Mouse (Mus musculus) midbrain, embryonic 11.5 days (tissue): Measurements from ENCODE around the gene Igfbp6. TPM values are rescaled to one million over a fixed set of nuclear protein-coding genes. Genes with fewer than 3 reads are reported as not detected.

Experiments
- ATAC-seq: fragments of 200-750 bp; cut with Nextera tagmentation; 2 replicates; pipeline ENCODE4 v1.8.0; 2017; ENCODE audit warnings: moderate TSS enrichment, moderate library complexity; ENCODE audit not compliant: low FRiP score
- DNase-seq: peaks from one replicate; pipeline ENCODE4 v3.0.0; 2015; ENCODE audit warnings: low spot score; ENCODE audit errors: missing footprints
- H3K27ac ChIP-seq: fragments of 300-500 bp; sonication (generic); 2 replicates; pipeline ENCODE4 v1.5.1; 2014; ENCODE audit warnings: low read depth, low read length
- H3K27me3 ChIP-seq: fragments of 300-500 bp; sonication (generic); 2 replicates; pipeline ENCODE4 v1.6.1; 2014; ENCODE audit warnings: mild to moderate bottlenecking, low read length, moderate library complexity, mixed read lengths; ENCODE audit not compliant: control insufficient read depth, insufficient read depth
- H3K36me3 ChIP-seq: fragments of 300-500 bp; sonication (generic); 2 replicates; pipeline ENCODE4 v1.6.1; 2014; ENCODE audit warnings: mild to moderate bottlenecking, low read length, moderate library complexity, mixed read lengths; ENCODE audit not compliant: control insufficient read depth, insufficient read depth
- H3K4me1 ChIP-seq: fragments of 300-500 bp; sonication (generic); 2 replicates; pipeline ENCODE4 v1.6.1; 2014; ENCODE audit warnings: low read length; ENCODE audit not compliant: control insufficient read depth, insufficient read depth
- H3K4me2 ChIP-seq: fragments of 300-500 bp; sonication (generic); 2 replicates; pipeline ENCODE4 v1.6.1; 2014; ENCODE audit warnings: mild to moderate bottlenecking, moderate library complexity
- H3K4me3 ChIP-seq: fragments of 300-500 bp; sonication (generic); 2 replicates; pipeline ENCODE4 v1.5.1; 2014; ENCODE audit warnings: low read depth, low read length
- H3K9ac ChIP-seq: fragments of 300-500 bp; sonication (generic); 2 replicates; pipeline ENCODE4 v1.6.1; 2014; ENCODE audit warnings: low read length
- H3K9me3 ChIP-seq: fragments of 300-500 bp; sonication (generic); 2 replicates; pipeline ENCODE4 v1.6.1; 2016; ENCODE audit warnings: low read length; ENCODE audit not compliant: control insufficient read depth
- WGBS: fragments of 180-500 bp; shearing (Covaris S2); extraction: QIAGEN DNeasy Blood & Tissue Kit; methylation state at CpG from one replicate; pipeline ENCODE4 v1.1.7; 2014; 5-methylcytosine and 5-hydroxymethylcytosine counted together
- polyA plus RNA-seq: library from polyadenylated mRNA; unstranded; fragments of >200 nt; fragmentation: Nextera tagmentation; extraction: Ambion mirVana; gene quantifications from 2 replicates; pipeline ENCODE4 v1.2.1, GENCODE M21; 2014

Gene Igfbp6
- 0.34 and 0.40 TPM in 2 replicates for polyA plus RNA-seq

DNA sequence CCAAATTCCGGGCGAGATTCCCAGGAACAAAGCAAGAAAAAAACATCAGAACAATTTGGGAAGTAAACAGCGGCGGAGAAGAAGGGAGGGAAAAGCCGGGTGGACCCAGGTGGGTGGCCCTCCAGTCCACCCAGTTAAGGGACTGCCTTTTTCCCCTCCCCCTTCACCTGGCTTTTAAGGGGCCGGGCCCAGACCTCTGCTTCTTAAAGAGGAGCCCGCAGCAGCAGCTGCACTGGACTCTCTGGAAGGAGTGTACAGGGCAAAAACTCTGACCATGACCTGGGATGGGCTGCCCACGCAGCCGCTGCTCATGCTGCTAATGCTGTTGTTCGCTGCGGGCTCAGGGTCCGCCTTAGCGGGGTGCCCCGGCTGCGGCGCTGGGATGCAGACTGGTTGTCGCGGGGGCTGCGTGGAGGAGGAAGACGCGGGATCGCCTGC lies at the start of gene Igfbp6:
Gene Igfbp6 (plus strand): TSS at position 89 of the 438 bp plus-strand sequence.
- DNase-seq, result peak; percentile 89
- peak within 1 kb of the TSS; percentile 32 for H3K4me2 ChIP-seq
- no peaks in the 10 kb centered on the region for H3K36me3 ChIP-seq
- H3K9ac ChIP-seq, result no peak within 1 kb of the TSS
- H3K4me3 ChIP-seq, result peak within 1 kb of the TSS; percentile 15
- 2% methylated on average over 22 of the region's 22 CpGs for WGBS
- H3K4me1 ChIP-seq, result no peaks in the 10 kb centered on the region
- H3K27me3 ChIP-seq, result peaks cover 29% of the 10 kb centered on the region
- no peak for ATAC-seq
- H3K27ac ChIP-seq, result no peak within 1 kb of the TSS
- no peaks in the 10 kb centered on the region for H3K9me3 ChIP-seq

DNA sequence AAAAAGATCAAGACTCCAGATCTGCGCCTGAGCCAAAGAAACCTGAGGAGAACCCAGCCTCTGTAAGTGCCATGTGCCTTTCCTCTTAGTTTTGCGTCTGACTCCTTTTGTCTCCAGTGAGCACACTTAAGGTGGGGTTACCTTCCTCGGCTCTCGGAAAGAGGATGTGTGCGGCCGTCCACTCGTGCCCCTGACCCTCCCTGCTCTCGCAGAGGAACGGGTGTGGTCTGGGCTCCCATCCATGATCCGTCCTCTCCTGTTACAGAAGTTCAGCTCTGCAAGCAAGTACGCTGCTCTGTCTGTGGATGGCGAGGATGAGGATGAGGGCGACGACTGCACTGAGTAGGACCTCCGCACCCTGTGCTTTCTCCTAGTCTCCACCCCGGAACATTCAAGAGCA lies 49.2 kb upstream of the Igfbp6 start:
- Histone ChIP-seq H3K9ac (no peak overlapping the region), H3K27me3 (no peaks in the 10 kb centered on the region), H3K36me3 (peaks cover 29% of the 10 kb centered on the region), H3K9me3 (no peaks in the 10 kb centered on the region), H3K27ac (no peak overlapping the region), H3K4me1 (peaks cover 2% of the 10 kb centered on the region; the same call in 1 of the 2 replicates), H3K4me3 (no peak overlapping the region), H3K4me2 (no peak overlapping the region)
- 90% methylated on average over 16 of the region's 16 CpGs for WGBS
- ATAC-seq (no peak), DNase-seq (no peak)

DNA sequence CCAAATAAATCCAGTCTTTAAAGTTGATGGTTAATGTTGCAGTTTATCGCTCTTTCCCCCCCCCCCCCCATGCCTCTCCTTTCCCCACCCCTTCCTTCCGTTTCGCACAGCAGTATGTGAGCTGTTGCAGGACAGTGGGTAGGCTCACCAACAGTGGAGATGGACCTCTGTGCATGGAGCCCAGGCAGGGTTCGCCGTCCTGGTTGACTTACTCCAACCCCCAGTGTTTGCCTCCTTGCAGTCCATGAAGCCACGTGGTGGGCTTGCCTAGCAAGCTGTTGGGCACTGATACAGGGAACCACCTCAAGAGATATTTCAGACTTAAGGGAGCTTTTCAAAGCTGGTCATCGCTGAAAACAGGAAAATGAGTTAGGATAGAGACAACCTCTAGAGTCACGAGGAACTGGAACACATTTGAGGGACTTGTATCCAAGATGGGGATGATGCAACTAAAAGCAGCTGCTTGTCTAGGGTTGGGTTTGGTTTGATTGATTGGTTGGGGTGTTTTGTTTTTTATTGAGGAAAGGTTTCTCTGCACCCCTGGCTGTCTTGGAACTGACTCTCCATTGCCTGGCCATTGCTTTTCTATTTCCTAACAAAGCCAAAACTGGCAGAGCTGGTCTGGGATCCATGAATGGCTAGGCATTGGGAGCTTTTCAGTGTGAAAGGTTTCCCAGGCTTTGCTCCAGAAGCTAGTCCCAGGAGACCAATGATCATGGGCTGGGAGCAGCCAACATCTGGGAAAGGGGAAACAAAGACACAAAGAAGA lies 46.8 kb upstream of the Igfbp6 start:
- H3K9me3 ChIP-seq, result no peaks in the 10 kb centered on the region
- whole genome bisulfite sequencing, result 85% methylated on average over 8 of the region's 8 CpGs
- peaks cover 14% of the 10 kb centered on the region for H3K4me1 ChIP-seq
- H3K4me2 ChIP-seq, result no peak overlapping the region
- peaks cover 19% of the 10 kb centered on the region for H3K27me3 ChIP-seq
- no peak overlapping the region for H3K9ac ChIP-seq
- no peak overlapping the region for H3K27ac ChIP-seq
- peaks cover 20% of the 10 kb centered on the region for H3K36me3 ChIP-seq
- peak; percentile 85 for DNase-seq
- ATAC-seq, result no peak
- no peak overlapping the region for H3K4me3 ChIP-seq

DNA sequence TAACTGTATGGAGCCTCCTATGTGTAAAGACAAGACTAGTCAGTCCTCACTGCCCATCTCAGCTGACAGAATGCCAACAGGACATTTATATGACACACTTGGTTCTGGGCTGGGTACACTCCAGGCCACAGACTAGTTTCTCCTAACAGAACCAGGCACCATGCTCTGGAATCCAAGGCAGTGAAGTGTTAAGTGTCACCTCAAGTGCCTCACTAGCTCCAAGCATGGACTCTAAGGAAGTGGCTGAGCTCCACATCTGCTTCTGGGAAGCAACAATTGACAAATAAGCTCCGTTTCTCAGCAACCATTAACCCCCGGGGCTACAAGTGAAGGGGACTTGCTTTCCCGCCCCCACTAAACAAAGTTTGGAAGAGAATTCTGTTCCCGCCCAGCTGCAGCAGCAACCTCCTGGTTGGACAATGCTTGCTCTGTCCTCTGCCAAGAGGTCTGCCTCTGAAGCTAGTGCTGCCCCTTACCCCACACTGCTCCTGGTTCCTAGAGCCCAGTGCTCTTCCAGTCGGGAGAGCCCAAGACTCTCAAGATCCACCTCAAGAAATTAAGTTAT lies 46.1 kb upstream of the Igfbp6 start:
- peaks cover 15% of the 10 kb centered on the region for H3K36me3 ChIP-seq
- H3K4me3 ChIP-seq, result no peak overlapping the region
- H3K9me3 ChIP-seq, result no peaks in the 10 kb centered on the region
- H3K27me3 ChIP-seq, result peaks cover 19% of the 10 kb centered on the region
- WGBS, result 34% methylated on average over 5 of the region's 5 CpGs
- H3K9ac ChIP-seq, result no peak overlapping the region
- peaks cover 19% of the 10 kb centered on the region for H3K4me1 ChIP-seq
- no peak overlapping the region for H3K4me2 ChIP-seq
- H3K27ac ChIP-seq, result no peak overlapping the region
- ATAC-seq (no peak), DNase-seq (peak; percentile 87)

DNA sequence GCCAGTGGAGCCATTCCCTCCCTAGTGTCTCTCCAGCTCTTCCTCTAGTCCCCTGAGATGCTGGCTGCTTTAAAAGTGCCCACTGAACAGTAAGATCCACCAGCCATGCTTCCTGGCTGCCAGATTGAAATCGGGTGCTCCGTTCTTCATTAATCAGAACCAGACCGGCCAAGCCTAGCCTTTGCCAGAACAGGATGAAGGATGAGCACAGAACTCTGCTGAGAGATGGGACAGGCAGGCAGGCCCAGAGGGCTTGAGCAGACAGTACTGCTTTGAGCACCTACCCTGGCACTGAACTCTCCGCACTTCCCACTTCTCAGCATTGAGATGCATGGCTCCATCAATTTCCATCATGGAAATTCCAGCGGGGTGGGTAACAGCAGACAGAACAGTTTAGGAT lies 44.9 kb upstream of the Igfbp6 start:
- no peaks in the 10 kb centered on the region for H3K9me3 ChIP-seq
- H3K4me2 ChIP-seq, result no peak overlapping the region
- WGBS, result 49% methylated on average over 5 of the region's 5 CpGs
- peaks cover 26% of the 10 kb centered on the region for H3K4me1 ChIP-seq
- no peak overlapping the region for H3K27ac ChIP-seq
- no peak overlapping the region for H3K4me3 ChIP-seq
- ATAC-seq, result no peak
- H3K36me3 ChIP-seq, result peaks cover 7% of the 10 kb centered on the region
- H3K9ac ChIP-seq, result no peak overlapping the region
- no peak for DNase-seq
- peaks cover 19% of the 10 kb centered on the region for H3K27me3 ChIP-seq

DNA sequence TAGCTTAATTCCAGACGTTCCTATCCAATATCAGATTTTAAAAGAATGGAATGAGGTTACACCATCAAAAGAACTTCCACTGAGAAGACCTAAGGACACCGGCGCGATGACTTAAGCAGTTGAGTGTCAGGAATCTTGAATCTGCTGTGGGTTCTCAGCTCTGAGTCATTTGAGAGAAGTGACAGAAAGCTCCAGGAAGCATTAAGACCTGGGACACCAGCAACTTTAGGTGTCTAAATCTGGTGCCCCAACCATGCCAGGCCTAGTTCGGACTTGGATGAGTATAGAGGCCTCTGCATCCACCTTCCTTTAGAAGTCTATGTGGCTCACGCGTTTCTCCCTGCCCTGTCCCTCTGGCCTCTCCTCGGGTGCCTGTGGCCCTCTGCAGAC lies 44.4 kb upstream of the Igfbp6 start:
- peak overlapping the region; percentile 61 for H3K9ac ChIP-seq
- peak overlapping the region; percentile 47 for H3K4me3 ChIP-seq
- no peak for ATAC-seq
- DNase-seq, result peak; percentile 92
- H3K4me2 ChIP-seq, result peak overlapping the region; percentile 63
- H3K27me3 ChIP-seq, result peaks cover 19% of the 10 kb centered on the region
- peaks cover 26% of the 10 kb centered on the region for H3K4me1 ChIP-seq
- H3K27ac ChIP-seq, result no peak overlapping the region
- no peaks in the 10 kb centered on the region for H3K9me3 ChIP-seq
- H3K36me3 ChIP-seq, result peaks cover 7% of the 10 kb centered on the region
- 22% methylated on average over 8 of the region's 8 CpGs for WGBS

DNA sequence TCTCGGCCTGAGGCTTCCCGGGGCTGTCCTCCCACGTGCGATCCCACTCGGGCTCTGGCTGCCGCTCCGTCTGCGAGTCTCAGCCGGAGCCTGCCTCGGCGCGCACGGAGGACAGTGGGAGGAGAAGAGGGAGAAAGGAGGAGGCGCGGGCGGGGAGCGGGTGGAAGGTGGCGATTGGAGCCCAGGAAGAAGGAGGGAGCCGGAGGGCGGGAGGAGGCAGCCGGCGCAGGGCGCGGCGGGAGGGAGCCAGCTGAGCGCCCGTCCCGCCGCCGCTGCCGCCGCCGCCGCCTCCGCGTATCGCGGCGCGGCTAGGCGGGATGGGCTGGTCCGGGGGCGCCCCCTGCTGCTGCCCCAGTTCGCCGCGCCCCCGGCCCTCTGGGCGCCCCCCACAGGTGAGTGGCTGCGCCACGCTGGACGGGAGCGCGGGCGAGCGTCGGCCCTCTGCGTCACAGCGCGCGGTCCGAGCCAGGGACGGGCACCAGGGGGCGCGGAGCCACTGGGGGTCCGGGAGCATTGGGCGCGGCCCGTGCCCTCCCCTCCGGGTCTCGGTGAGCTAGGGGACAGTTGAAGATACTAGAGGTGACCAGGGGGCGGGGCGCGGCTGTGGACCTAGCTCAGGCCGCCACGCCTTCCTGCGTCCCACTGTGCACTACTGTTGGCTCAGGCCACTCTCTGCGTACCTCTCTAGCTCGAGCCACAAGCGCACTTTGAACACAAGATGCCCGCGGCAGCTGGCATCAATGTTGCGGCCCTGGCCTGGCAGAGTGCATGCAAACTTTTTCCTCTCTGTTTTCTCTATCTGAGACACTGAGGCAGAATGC lies 43.8 kb upstream of the Igfbp6 start, which contains the start of gene Tns2:
Gene Tns2 (plus strand): TSS at position 253 of the 821 bp plus-strand sequence.
- WGBS, result 1% methylated on average over 38 of the region's 82 CpGs

DNA sequence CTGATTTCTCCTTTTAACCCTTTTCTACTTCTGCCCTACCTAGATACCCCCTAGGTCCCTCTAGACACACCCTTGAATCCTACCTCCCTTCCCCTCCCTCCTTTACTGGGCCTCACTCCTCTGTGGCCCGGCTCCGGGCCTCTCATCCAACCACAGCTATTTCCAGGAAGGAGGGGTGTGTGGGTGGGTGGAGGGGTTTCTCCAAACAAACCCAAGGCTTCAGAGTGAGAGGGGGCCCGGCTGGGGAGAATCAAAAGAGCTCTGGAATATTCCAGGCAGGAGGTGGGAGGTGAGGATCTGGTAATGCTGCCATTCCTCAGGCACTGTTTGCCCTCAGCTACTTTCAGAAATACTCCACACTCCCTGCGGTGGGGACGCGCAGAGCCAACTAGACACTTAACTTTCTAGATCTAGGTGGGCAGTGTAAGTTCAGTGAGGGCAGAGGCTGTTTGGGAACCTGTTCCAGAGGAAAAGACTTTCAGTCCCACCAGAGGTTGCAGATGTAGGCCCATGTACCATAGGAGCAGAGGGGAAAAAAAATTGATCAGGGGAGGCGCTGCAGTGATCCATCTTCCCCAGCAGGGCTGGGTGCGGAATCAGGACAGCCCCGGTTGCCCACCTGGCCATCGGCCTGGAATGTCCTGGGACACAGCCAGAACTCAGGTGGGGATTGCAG lies 43.0 kb upstream of the Igfbp6 start:
- peaks cover 30% of the 10 kb centered on the region for H3K27me3 ChIP-seq
- 0 out of 2 replicates have a peak, but pooled peaks have one; percentile 30 for ATAC-seq
- WGBS, result 25% methylated on average over 10 of the region's 10 CpGs
- no peaks in the 10 kb centered on the region for H3K9me3 ChIP-seq
- peak overlapping the region; percentile 47 for H3K4me3 ChIP-seq
- peak overlapping the region; percentile 63; the same call in 1 of the 2 replicates for H3K4me2 ChIP-seq
- DNase-seq, result no peak
- H3K4me1 ChIP-seq, result peaks cover 26% of the 10 kb centered on the region
- H3K36me3 ChIP-seq, result no peaks in the 10 kb centered on the region; the same call in 1 of the 2 replicates
- H3K27ac ChIP-seq, result no peak overlapping the region
- no peak overlapping the region; the same call in 1 of the 2 replicates for H3K9ac ChIP-seq

More for the DNA sequence above, 43.8 kb upstream of the Igfbp6 start, which contains the start of gene Tns2:
- ATAC-seq, result peak; percentile 73
- peak within 1 kb of the TSS; percentile 47 for H3K4me3 ChIP-seq
- H3K9ac ChIP-seq, result peak within 1 kb of the TSS; percentile 61
- no peaks in the 10 kb centered on the region for H3K9me3 ChIP-seq
- DNase-seq, result peak; percentile 95
- peaks cover 26% of the 10 kb centered on the region for H3K4me1 ChIP-seq
- peaks cover 2% of the 10 kb centered on the region; the same call in 1 of the 2 replicates for H3K36me3 ChIP-seq
- H3K27me3 ChIP-seq, result peaks cover 22% of the 10 kb centered on the region
- H3K4me2 ChIP-seq, result peak within 1 kb of the TSS; percentile 63
- H3K27ac ChIP-seq, result no peak within 1 kb of the TSS
